Mouse (Mus musculus) lung, embryonic 15.5 days (tissue): Measurements from ENCODE around the gene Top1. TPM values are rescaled to one million over a fixed set of nuclear protein-coding genes. Genes with fewer than 3 reads are reported as not detected.

ENCODE experiments used
- ATAC-seq: fragments of 200-750 bp; cut with Nextera tagmentation; 2 replicates; pipeline ENCODE4 v1.8.0; 2017; ENCODE audit warnings: moderate number of reproducible peaks, borderline replicate concordance; ENCODE audit not compliant: low FRiP score, low TSS enrichment; ENCODE audit errors: extremely low read depth
- H3K27ac ChIP-seq: fragments of 300-500 bp; sonication (generic); 2 replicates; pipeline ENCODE4 v1.5.1; 2015; ENCODE audit warnings: moderate library complexity, mild to moderate bottlenecking, inconsistent platforms
- H3K27me3 ChIP-seq: fragments of 300-500 bp; sonication (generic); 2 replicates; pipeline ENCODE4 v1.6.1; 2015; ENCODE audit warnings: inconsistent platforms
- H3K36me3 ChIP-seq: fragments of 300-500 bp; sonication (generic); 2 replicates; pipeline ENCODE4 v1.6.1; 2015; ENCODE audit warnings: inconsistent platforms
- H3K4me1 ChIP-seq: fragments of 300-500 bp; sonication (generic); 2 replicates; pipeline ENCODE4 v1.6.1; 2015; ENCODE audit warnings: inconsistent platforms
- H3K4me2 ChIP-seq: fragments of 300-500 bp; sonication (generic); 2 replicates; pipeline ENCODE4 v1.6.1; 2015; ENCODE audit warnings: inconsistent platforms, mild to moderate bottlenecking, moderate library complexity
- H3K4me3 ChIP-seq: fragments of 300-500 bp; sonication (generic); 2 replicates; pipeline ENCODE4 v1.5.1; 2015; ENCODE audit warnings: mild to moderate bottlenecking, inconsistent platforms
- H3K9ac ChIP-seq: fragments of 300-500 bp; sonication (generic); 2 replicates; pipeline ENCODE4 v1.6.1; 2015; ENCODE audit warnings: inconsistent platforms
- H3K9me3 ChIP-seq: fragments of 300-500 bp; sonication (generic); 2 replicates; pipeline ENCODE4 v1.6.1; 2016; ENCODE audit warnings: inconsistent platforms
- WGBS: fragments of 180-500 bp; shearing (Covaris S2); methylation state at CpG from one replicate; pipeline ENCODE4 v1.1.7; 2015; 5-methylcytosine and 5-hydroxymethylcytosine counted together
- polyA plus RNA-seq: library from polyadenylated mRNA; unstranded; fragments of >200 nt; fragmentation: Nextera tagmentation; extraction: Ambion mirVana; gene quantifications from 2 replicates; pipeline ENCODE4 v1.2.1, GENCODE M21; 2015

The Top1 gene
- polyA plus RNA-seq, 1 experiment from 2014 or later = 69.9 TPM

GRCm38 (mm10) chr2:160745497-160745896, 99.8 kb downstream of the Top1 start:
- Histone ChIP-seq H3K4me3 (no peak overlapping the region), H3K27ac (peak overlapping the region; percentile 11; the same call in 1 of the 2 replicates), H3K27me3 (no peaks in the 10 kb centered on the region), H3K9ac (no peak overlapping the region), H3K4me2 (no peak overlapping the region), H3K4me1 (peaks cover 57% of the 10 kb centered on the region), H3K9me3 (no peaks in the 10 kb centered on the region), H3K36me3 (peaks cover 32% of the 10 kb centered on the region)
- WGBS = 92% methylated on average over 1 of the region's 1 CpGs
- ATAC-seq = no peak

GRCm38 (mm10) chr2:160746637-160747036, 100.9 kb downstream of the Top1 start:
- Histone ChIP-seq H3K9ac (no peak overlapping the region), H3K27ac (no peak overlapping the region), H3K36me3 (peaks cover 44% of the 10 kb centered on the region), H3K27me3 (no peaks in the 10 kb centered on the region), H3K4me1 (peaks cover 46% of the 10 kb centered on the region), H3K4me2 (no peak overlapping the region), H3K9me3 (no peaks in the 10 kb centered on the region), H3K4me3 (no peak overlapping the region)
- 95% methylated on average over 5 of the region's 5 CpGs for WGBS
- ATAC-seq = no peak

GRCm38 (mm10) chr2:160747075-160747474, 101.4 kb downstream of the Top1 start:
- Histone ChIP-seq H3K4me3 (no peak overlapping the region), H3K27ac (no peak overlapping the region), H3K4me2 (no peak overlapping the region), H3K4me1 (peaks cover 41% of the 10 kb centered on the region), H3K36me3 (peaks cover 48% of the 10 kb centered on the region), H3K27me3 (no peaks in the 10 kb centered on the region), H3K9ac (no peak overlapping the region), H3K9me3 (no peaks in the 10 kb centered on the region)
- 79% methylated on average over 10 of the region's 10 CpGs for WGBS
- no peak for ATAC-seq

- Histone ChIP-seq H3K9ac (no peak overlapping the region), H3K4me2 (no peak overlapping the region), H3K9me3 (no peaks in the 10 kb centered on the region), H3K27ac (no peak overlapping the region), H3K27me3 (no peaks in the 10 kb centered on the region), H3K4me3 (no peak overlapping the region), H3K36me3 (peaks cover 100% of the 10 kb centered on the region), H3K4me1 (no peaks in the 10 kb centered on the region)
- ATAC-seq = no peak
- 87% methylated on average over 6 of the region's 6 CpGs for WGBS
These were observed 111.0 kb downstream of the Top1 start for GRCm38 (mm10) chr2:160756583-160757203.

GRCm38 (mm10) chr2:160760433-160761184, 114.9 kb downstream of the Top1 start:
- H3K36me3 ChIP-seq = peaks cover 87% of the 10 kb centered on the region
- H3K27me3 ChIP-seq = no peaks in the 10 kb centered on the region
- H3K4me3 ChIP-seq = no peak overlapping the region
- WGBS = 84% methylated on average over 9 of the region's 9 CpGs
- no peak for ATAC-seq
- no peaks in the 10 kb centered on the region for H3K9me3 ChIP-seq
- H3K27ac ChIP-seq = no peak overlapping the region
- H3K9ac ChIP-seq = no peak overlapping the region
- H3K4me2 ChIP-seq = no peak overlapping the region
- H3K4me1 ChIP-seq = no peaks in the 10 kb centered on the region

GRCm38 (mm10) chr2:160763816-160764215, 118.1 kb downstream of the Top1 start:
- H3K36me3 ChIP-seq = peaks cover 58% of the 10 kb centered on the region

GRCm38 (mm10) chr2:160764386-160764785, 118.7 kb downstream of the Top1 start:
- WGBS = 85% methylated on average over 2 of the region's 2 CpGs

More at GRCm38 (mm10) chr2:160763816-160764215, 118.1 kb downstream of the Top1 start:
- Histone ChIP-seq H3K27ac (no peak overlapping the region), H3K4me2 (no peak overlapping the region), H3K9me3 (no peaks in the 10 kb centered on the region), H3K4me1 (no peaks in the 10 kb centered on the region), H3K9ac (no peak overlapping the region), H3K27me3 (no peaks in the 10 kb centered on the region), H3K4me3 (no peak overlapping the region)
- 78% methylated on average over 3 of the region's 3 CpGs for WGBS
- ATAC-seq = no peak

GRCm38 (mm10) chr2:160765096-160765495, 119.4 kb downstream of the Top1 start:
- Histone ChIP-seq H3K9me3 (no peaks in the 10 kb centered on the region), H3K9ac (no peak overlapping the region), H3K27ac (no peak overlapping the region), H3K4me1 (no peaks in the 10 kb centered on the region), H3K27me3 (no peaks in the 10 kb centered on the region), H3K4me3 (no peak overlapping the region), H3K36me3 (peaks cover 51% of the 10 kb centered on the region), H3K4me2 (no peak overlapping the region)
- 65% methylated on average over 3 of the region's 3 CpGs for WGBS
- ATAC-seq = no peak

More at GRCm38 (mm10) chr2:160764386-160764785, 118.7 kb downstream of the Top1 start:
- H3K4me2 ChIP-seq = no peak overlapping the region
- no peak for ATAC-seq
- H3K4me1 ChIP-seq = no peaks in the 10 kb centered on the region
- H3K4me3 ChIP-seq = no peak overlapping the region
- H3K36me3 ChIP-seq = peaks cover 57% of the 10 kb centered on the region
- H3K9ac ChIP-seq = no peak overlapping the region
- H3K9me3 ChIP-seq = no peaks in the 10 kb centered on the region
- H3K27ac ChIP-seq = no peak overlapping the region
- H3K27me3 ChIP-seq = no peaks in the 10 kb centered on the region

GRCm38 (mm10) chr2:160766371-160766771, 120.7 kb downstream of the Top1 start:
- Histone ChIP-seq H3K9me3 (no peaks in the 10 kb centered on the region), H3K36me3 (peaks cover 39% of the 10 kb centered on the region), H3K27me3 (no peaks in the 10 kb centered on the region), H3K4me1 (no peaks in the 10 kb centered on the region), H3K4me2 (no peak overlapping the region), H3K4me3 (no peak overlapping the region), H3K27ac (no peak overlapping the region), H3K9ac (no peak overlapping the region)
- no peak for ATAC-seq
- 58% methylated on average over 5 of the region's 5 CpGs for WGBS

GRCm38 (mm10) chr2:160767201-160767600, 121.5 kb downstream of the Top1 start:
- Histone ChIP-seq H3K27ac (no peak overlapping the region), H3K4me1 (no peaks in the 10 kb centered on the region), H3K36me3 (peaks cover 30% of the 10 kb centered on the region), H3K9ac (no peak overlapping the region), H3K4me3 (no peak overlapping the region), H3K9me3 (no peaks in the 10 kb centered on the region), H3K4me2 (no peak overlapping the region), H3K27me3 (no peaks in the 10 kb centered on the region)
- WGBS = 92% methylated on average over 2 of the region's 2 CpGs
- no peak for ATAC-seq

GRCm38 (mm10) chr2:160768097-160768695, 122.5 kb downstream of the Top1 start:
- no peaks in the 10 kb centered on the region for H3K27me3 ChIP-seq
- WGBS = 62% methylated on average over 4 of the region's 4 CpGs
- no peak overlapping the region for H3K9ac ChIP-seq
- no peak overlapping the region for H3K27ac ChIP-seq
- H3K4me1 ChIP-seq = no peaks in the 10 kb centered on the region
- no peak overlapping the region for H3K4me2 ChIP-seq
- H3K36me3 ChIP-seq = peaks cover 21% of the 10 kb centered on the region
- ATAC-seq = no peak
- no peaks in the 10 kb centered on the region for H3K9me3 ChIP-seq
- H3K4me3 ChIP-seq = no peak overlapping the region

GRCm38 (mm10) chr2:160768997-160769396, 123.3 kb downstream of the Top1 start:
- peaks cover 13% of the 10 kb centered on the region for H3K36me3 ChIP-seq

More at GRCm38 (mm10) chr2:160768997-160769396, 123.3 kb downstream of the Top1 start:
- ATAC-seq = 0 out of 2 replicates have a peak, but pooled peaks have one; percentile 33
- no peaks in the 10 kb centered on the region for H3K4me1 ChIP-seq
- no peaks in the 10 kb centered on the region for H3K27me3 ChIP-seq
- H3K4me3 ChIP-seq = no peak overlapping the region
- 86% methylated on average over 2 of the region's 2 CpGs for WGBS
- no peaks in the 10 kb centered on the region for H3K9me3 ChIP-seq
- H3K27ac ChIP-seq = no peak overlapping the region
- H3K4me2 ChIP-seq = no peak overlapping the region
- no peak overlapping the region for H3K9ac ChIP-seq
